In the genomic region with DNA sequence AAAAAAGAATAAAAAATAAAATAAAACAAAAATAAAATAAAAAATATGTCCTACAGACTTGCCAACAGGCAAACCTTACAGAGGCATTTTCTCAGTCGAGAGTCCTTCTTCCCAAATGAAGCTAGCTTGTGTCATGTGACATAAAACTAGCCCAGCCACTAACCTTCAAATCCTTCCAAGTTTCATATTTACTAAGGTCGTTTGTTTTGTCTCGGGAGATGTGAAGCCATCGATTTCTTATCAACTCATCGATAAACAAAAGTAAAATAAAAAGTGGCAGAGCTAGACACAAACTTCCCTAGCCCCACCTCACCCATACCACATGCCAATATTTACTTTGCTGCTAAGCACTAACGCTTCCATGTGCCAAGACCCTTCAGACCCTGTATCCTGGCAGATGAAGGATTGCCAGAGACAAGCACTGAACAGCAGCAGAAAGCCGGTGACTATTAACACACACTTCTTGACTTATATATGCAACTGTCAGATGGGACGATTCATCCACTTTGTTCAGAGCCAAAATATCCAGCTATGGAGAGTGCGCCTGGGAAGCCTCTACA, we compare ENCODE assay signal across 15 mouse cellular contexts.
"Had no signal": no experiment of that assay in that cellular context is flagged by ENCODE, and none has a peak within 500 bp of the region (broad histone marks: within the 10 kb centered on the region; RNA-seq: fewer than 3 reads in every experiment).

No protein-coding gene starts in this region.

- H3K27ac ChIP-seq: intestine, embryonic 15.5 days; kidney, embryonic 15.5 days; limb, embryonic 10.5 days; liver, embryonic 13.5 days; midbrain, embryonic 10.5 days; neural tube, embryonic 15.5 days had no signal

- H3K36me3 ChIP-seq: intestine, embryonic 15.5 days; kidney, embryonic 15.5 days; limb, embryonic 10.5 days; liver, embryonic 13.5 days; midbrain, embryonic 10.5 days; neural tube, embryonic 15.5 days had no signal

- H3K9me3 ChIP-seq: intestine, embryonic 15.5 days; kidney, embryonic 15.5 days; limb, embryonic 10.5 days; liver, embryonic 13.5 days; midbrain, embryonic 10.5 days; neural tube, embryonic 15.5 days had no signal

- H3K9ac ChIP-seq: intestine, embryonic 15.5 days; kidney, embryonic 15.5 days; liver, embryonic 13.5 days; liver, postnatal 0 days; neural tube, embryonic 15.5 days had no signal

- ATAC-seq: intestine, embryonic 15.5 days; liver, postnatal 0 days had no signal

- DNase-seq: kidney, adult 2 months; kidney, postnatal 14 days; liver, embryonic 13.5 days; liver, postnatal 0 days; midbrain, embryonic 14.5 days; right cerebral cortex, adult 18-20 months; right cerebral cortex, postnatal 25 days; thymus, adult 2 months; thymus, postnatal 25 days had no signal

- H3K4me2 ChIP-seq: intestine, embryonic 15.5 days; kidney, embryonic 15.5 days; liver, embryonic 13.5 days; neural tube, embryonic 15.5 days had no signal

- H3K4me3 ChIP-seq: intestine, embryonic 15.5 days; kidney, embryonic 15.5 days; limb, embryonic 10.5 days; liver, embryonic 13.5 days; midbrain, embryonic 10.5 days; myocyte; neural tube, embryonic 15.5 days had no signal

- H3K27me3 ChIP-seq: intestine, embryonic 15.5 days; kidney, embryonic 15.5 days; liver, embryonic 13.5 days; neural tube, embryonic 15.5 days had no signal
